Mouse (Mus musculus): ENCODE data around the gene Stoml2. TPM values are rescaled to one million over a fixed set of nuclear protein-coding genes. Genes with fewer than 3 reads are reported as not detected.
A peak's percentile ranks its signal among the peaks of the same experiment; 100 is the strongest.

The Stoml2 gene
- polyA plus RNA-seq, 1 experiment from 2014 or later = 253 TPM

DNA sequence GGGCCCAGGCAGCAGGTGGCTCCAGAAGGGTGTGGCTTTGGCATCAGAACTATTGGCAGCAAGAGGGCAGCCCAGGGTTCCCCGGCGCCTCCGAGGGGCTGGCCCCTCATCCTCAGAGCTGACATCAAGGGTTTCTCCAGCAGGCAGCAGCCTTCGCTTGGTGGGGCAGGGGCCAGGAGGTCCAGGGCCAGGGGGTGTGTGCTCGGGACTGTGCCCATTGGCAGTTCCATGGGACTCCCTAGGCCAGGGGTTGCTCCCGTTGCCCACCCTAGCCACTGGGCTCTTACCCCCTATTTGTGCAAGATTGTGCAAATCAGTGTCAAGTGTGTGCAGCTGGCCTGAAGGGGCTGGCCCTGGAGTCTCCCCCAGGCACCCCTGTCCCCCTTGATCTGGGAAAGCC is 4.3 kb upstream of the Stoml2 start:
- Histone ChIP-seq H3K4me3 (replicated peaks) (no peak overlapping the region), H3K36me3 (peaks cover 49% of the 10 kb centered on the region), H3K9ac (replicated peaks) (no peak overlapping the region), H3K4me2 (replicated peaks) (no peak overlapping the region), H3K9me3 (no peaks in the 10 kb centered on the region), H3K27me3 (no peaks in the 10 kb centered on the region), H3K4me1 (replicated peaks) (peaks cover 47% of the 10 kb centered on the region), H3K27ac (no peak overlapping the region)
- 91% methylated on average over 6 of the region's 6 CpGs for WGBS
- no peak for ATAC-seq

DNA sequence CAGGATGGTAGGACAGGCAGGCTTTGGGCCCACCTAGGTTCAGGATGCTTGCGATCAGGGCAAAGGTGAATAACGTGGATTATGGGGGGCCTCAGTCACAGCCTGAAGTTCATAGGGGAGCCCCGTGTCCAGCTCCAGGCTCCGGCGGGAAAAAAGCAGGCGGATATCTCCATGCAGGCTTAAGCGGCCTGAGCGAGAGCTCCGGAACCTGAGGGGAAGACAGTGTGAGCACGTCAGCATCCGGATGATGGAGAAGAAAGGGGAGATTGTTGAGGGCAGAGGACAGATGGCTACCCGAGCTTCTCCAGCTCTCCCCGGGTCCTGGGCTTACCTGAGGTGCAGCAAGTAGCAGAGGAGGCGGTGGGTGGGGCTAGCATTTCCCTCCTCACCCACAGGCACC is 2.0 kb upstream of the Stoml2 start:
- H3K36me3 ChIP-seq = peaks cover 62% of the 10 kb centered on the region
- H3K9me3 ChIP-seq = no peaks in the 10 kb centered on the region
- peak overlapping the region; percentile 14; the same call in 1 of the 2 replicates for H3K27ac ChIP-seq
- peaks cover 46% of the 10 kb centered on the region for H3K4me1 ChIP-seq (replicated peaks)
- H3K27me3 ChIP-seq = no peaks in the 10 kb centered on the region
- 88% methylated on average over 14 of the region's 14 CpGs for WGBS
- H3K4me3 ChIP-seq (replicated peaks) = no peak overlapping the region
- H3K4me2 ChIP-seq (replicated peaks) = no peak overlapping the region
- no peak for ATAC-seq
- 0 out of 2 replicates have a peak overlapping the region, but pooled peaks have one; percentile 19 for H3K9ac ChIP-seq (replicated peaks)

GRCm38 (mm10) chr4:43032501-43032900 is 991 bp upstream of the Stoml2 start:
- H3K4me1 ChIP-seq (replicated peaks) = peaks cover 36% of the 10 kb centered on the region
- peak overlapping the region; percentile 91 for H3K27ac ChIP-seq
- H3K27me3 ChIP-seq = no peaks in the 10 kb centered on the region
- peaks cover 71% of the 10 kb centered on the region for H3K36me3 ChIP-seq
- peak overlapping the region; percentile 39; the same call in 1 of the 2 replicates for H3K9ac ChIP-seq (replicated peaks)
- ATAC-seq = no peak
- no peaks in the 10 kb centered on the region for H3K9me3 ChIP-seq
- 89% methylated on average over 1 of the region's 1 CpGs for WGBS
- no peak overlapping the region for H3K4me2 ChIP-seq (replicated peaks)
- H3K4me3 ChIP-seq (replicated peaks) = no peak overlapping the region

GRCm38 (mm10) chr4:43030780-43031230 is 705 bp downstream of the Stoml2 start:
- Histone ChIP-seq H3K27ac (peak overlapping the region; percentile 91), H3K27me3 (no peaks in the 10 kb centered on the region), H3K4me3 (replicated peaks) (peak overlapping the region; percentile 72), H3K4me1 (replicated peaks) (peaks cover 29% of the 10 kb centered on the region), H3K9me3 (no peaks in the 10 kb centered on the region), H3K4me2 (replicated peaks) (peak overlapping the region; percentile 74), H3K36me3 (peaks cover 67% of the 10 kb centered on the region), H3K9ac (replicated peaks) (peak overlapping the region; percentile 92)
- peak; percentile 74 for ATAC-seq
- 1% methylated on average over 28 of the region's 28 CpGs for WGBS

DNA sequence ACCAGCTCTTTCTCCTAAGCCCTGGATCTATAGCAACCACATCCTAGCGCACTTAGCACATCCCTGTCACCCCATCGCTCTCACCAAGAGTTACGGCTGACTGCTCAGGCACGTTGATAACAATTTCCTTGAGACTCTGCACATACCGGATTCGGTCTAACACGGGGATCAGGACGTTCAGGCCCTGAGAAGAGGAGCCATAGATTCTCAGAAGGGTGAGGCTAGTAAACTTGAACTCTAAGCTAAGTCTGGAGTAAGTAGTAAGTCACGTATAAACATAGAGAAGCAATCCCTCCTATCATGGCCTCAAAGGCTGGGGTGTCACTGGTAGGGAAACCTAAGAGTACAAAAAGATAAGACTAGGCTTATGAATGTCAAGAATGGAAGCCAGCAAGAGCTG is 1.2 kb downstream of the Stoml2 start:
- Histone ChIP-seq H3K9ac (replicated peaks) (peak overlapping the region; percentile 92), H3K36me3 (peaks cover 63% of the 10 kb centered on the region), H3K27me3 (no peaks in the 10 kb centered on the region), H3K4me1 (replicated peaks) (peaks cover 29% of the 10 kb centered on the region), H3K4me2 (replicated peaks) (peak overlapping the region; percentile 74), H3K9me3 (no peaks in the 10 kb centered on the region), H3K27ac (peak overlapping the region; percentile 91; the same call in 1 of the 2 replicates), H3K4me3 (replicated peaks) (peak overlapping the region; percentile 72)
- ATAC-seq = no peak
- 69% methylated on average over 9 of the region's 9 CpGs for WGBS

DNA sequence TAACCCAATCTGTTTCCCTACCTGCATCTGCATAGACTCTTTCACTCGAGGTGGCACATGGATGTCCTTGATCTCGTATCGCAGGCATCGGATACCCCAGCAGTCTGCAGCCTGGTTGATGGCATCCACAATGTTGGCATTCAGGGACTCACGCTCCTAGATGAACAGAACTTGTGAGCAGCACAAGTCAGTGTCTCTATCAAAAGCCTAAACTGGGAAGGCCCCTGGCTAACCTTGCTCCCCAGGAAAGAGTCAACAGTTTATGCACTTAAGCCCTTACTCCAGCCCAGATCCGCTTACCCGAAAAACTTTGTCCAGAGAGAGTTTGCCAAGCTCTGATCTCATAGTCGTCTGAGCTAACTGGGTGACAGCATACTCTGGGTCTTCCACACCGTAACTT is 1.8 kb downstream of the Stoml2 start:
- ATAC-seq = no peak
- no peaks in the 10 kb centered on the region for H3K27me3 ChIP-seq
- H3K4me2 ChIP-seq (replicated peaks) = peak overlapping the region; percentile 74; the same call in 1 of the 2 replicates
- 94% methylated on average over 9 of the region's 9 CpGs for WGBS
- H3K4me1 ChIP-seq (replicated peaks) = peaks cover 33% of the 10 kb centered on the region
- peak overlapping the region; percentile 92; the same call in 1 of the 2 replicates for H3K9ac ChIP-seq (replicated peaks)
- H3K36me3 ChIP-seq = peaks cover 57% of the 10 kb centered on the region
- no peaks in the 10 kb centered on the region for H3K9me3 ChIP-seq
- peak overlapping the region; percentile 72; the same call in 1 of the 2 replicates for H3K4me3 ChIP-seq (replicated peaks)
- H3K27ac ChIP-seq = no peak overlapping the region

DNA sequence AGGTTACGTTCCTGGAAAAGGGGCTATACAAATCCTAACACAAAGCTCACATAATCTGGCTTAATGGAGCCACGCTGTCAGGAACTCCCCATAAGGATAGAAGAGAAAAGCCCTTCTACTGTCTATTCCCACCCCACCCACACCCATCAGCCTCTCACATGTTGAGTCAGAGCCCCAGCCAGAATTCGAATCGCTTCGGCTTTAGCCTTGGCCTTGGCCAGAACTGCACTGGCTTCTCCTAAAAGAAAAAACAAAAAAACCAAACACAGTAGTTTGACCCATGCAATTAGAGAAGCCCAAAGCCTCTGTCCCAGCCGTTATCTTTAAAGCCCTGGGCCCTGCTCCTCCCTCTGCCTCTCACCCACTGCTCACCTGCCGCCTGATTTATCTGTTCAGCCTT is 2.4 kb downstream of the Stoml2 start:
- no peak for ATAC-seq
- 92% methylated on average over 7 of the region's 7 CpGs for WGBS
- Histone ChIP-seq H3K4me2 (replicated peaks) (no peak overlapping the region), H3K4me1 (replicated peaks) (peaks cover 40% of the 10 kb centered on the region), H3K36me3 (peaks cover 51% of the 10 kb centered on the region), H3K27ac (no peak overlapping the region), H3K9me3 (no peaks in the 10 kb centered on the region), H3K4me3 (replicated peaks) (no peak overlapping the region), H3K27me3 (no peaks in the 10 kb centered on the region), H3K9ac (replicated peaks) (no peak overlapping the region)

- peak; percentile 97 for ATAC-seq
Measured at GRCm38 (mm10) chr4:43025084-43025960, 6.2 kb downstream of the Stoml2 start, which contains the start of gene Pigo. Gene Pigo (minus strand): TSS chr4:43025819.

DNA sequence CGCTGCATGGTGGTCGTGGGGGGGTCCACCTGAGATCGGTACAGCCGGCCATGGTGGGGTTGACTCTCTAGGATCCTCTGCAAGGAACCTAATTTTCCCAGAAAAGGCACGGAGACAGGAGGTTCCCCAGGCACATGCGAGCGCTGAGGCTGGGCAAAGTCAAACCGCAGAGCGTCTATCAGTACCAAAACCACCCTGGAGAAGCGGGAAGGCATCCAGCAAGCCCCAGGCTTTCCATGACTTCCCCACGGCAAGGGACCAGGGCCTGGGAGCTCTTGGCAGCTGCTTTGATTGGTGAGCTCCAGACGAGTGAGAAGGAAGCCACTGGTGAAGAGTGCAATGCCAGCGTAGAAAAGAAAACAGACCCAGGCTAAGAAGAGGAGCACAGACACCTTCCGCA is 6.8 kb downstream of the Stoml2 start:
- peak overlapping the region; percentile 71 for H3K9ac ChIP-seq (replicated peaks)
- peak overlapping the region; percentile 76 for H3K4me2 ChIP-seq (replicated peaks)
- H3K4me3 ChIP-seq (replicated peaks) = peak overlapping the region; percentile 61
- no peaks in the 10 kb centered on the region for H3K27me3 ChIP-seq
- H3K27ac ChIP-seq = peak overlapping the region; percentile 93
- no peak for ATAC-seq
- H3K4me1 ChIP-seq (replicated peaks) = peaks cover 24% of the 10 kb centered on the region
- 84% methylated on average over 14 of the region's 14 CpGs for WGBS
- peaks cover 75% of the 10 kb centered on the region for H3K36me3 ChIP-seq
- H3K9me3 ChIP-seq = no peaks in the 10 kb centered on the region

More at GRCm38 (mm10) chr4:43025084-43025960, 6.2 kb downstream of the Stoml2 start, which contains the start of gene Pigo:
- H3K4me1 ChIP-seq (replicated peaks) = peaks cover 31% of the 10 kb centered on the region
- peak within 1 kb of the TSS; percentile 71 for H3K9ac ChIP-seq (replicated peaks)
- H3K36me3 ChIP-seq = peaks cover 70% of the 10 kb centered on the region
- H3K4me2 ChIP-seq (replicated peaks) = peak within 1 kb of the TSS; percentile 76
- H3K27ac ChIP-seq = peak within 1 kb of the TSS; percentile 93
- 10% methylated on average over 42 of the region's 42 CpGs for WGBS
- no peaks in the 10 kb centered on the region for H3K27me3 ChIP-seq
- peak within 1 kb of the TSS; percentile 61 for H3K4me3 ChIP-seq (replicated peaks)
- H3K9me3 ChIP-seq = no peaks in the 10 kb centered on the region

DNA sequence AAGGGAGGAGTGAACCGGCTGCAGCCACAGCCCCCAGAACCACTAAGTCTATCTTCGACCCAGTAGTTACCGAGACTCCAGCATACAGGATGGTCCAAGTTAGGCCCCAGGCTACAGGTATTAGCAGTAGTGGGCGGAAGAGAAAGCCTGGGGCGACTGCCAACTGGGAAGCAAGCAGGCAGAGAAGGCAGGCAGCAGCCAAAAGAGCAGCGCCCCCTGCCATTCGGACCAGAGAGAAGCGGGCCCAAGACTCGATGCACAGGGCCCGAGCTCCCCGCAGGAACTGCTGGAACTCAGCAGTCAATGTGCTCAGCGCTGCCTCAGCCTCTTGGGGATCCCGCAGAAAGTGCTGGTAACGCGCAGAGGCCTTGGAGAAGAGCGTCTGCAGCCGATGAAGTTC is 10.2 kb downstream of the Stoml2 start:
- Histone ChIP-seq H3K4me2 (replicated peaks) (no peak overlapping the region), H3K9ac (replicated peaks) (no peak overlapping the region), H3K9me3 (no peaks in the 10 kb centered on the region), H3K4me3 (replicated peaks) (no peak overlapping the region), H3K27ac (no peak overlapping the region), H3K4me1 (replicated peaks) (peaks cover 20% of the 10 kb centered on the region), H3K36me3 (peaks cover 74% of the 10 kb centered on the region), H3K27me3 (no peaks in the 10 kb centered on the region)
- no peak for ATAC-seq
- 72% methylated on average over 17 of the region's 17 CpGs for WGBS

GRCm38 (mm10) chr4:43020876-43021275 is 10.6 kb downstream of the Stoml2 start:
- H3K4me1 ChIP-seq (replicated peaks) = peaks cover 20% of the 10 kb centered on the region
- 86% methylated on average over 16 of the region's 16 CpGs for WGBS
- ATAC-seq = no peak
- no peaks in the 10 kb centered on the region for H3K27me3 ChIP-seq
- H3K9ac ChIP-seq (replicated peaks) = no peak overlapping the region
- no peak overlapping the region for H3K4me2 ChIP-seq (replicated peaks)
- peaks cover 74% of the 10 kb centered on the region for H3K36me3 ChIP-seq
- no peaks in the 10 kb centered on the region for H3K9me3 ChIP-seq
- no peak overlapping the region for H3K4me3 ChIP-seq (replicated peaks)
- no peak overlapping the region for H3K27ac ChIP-seq
